Mouse (Mus musculus) liver, adult 10 weeks (tissue): ENCODE results near the gene Vmn1r180. TPM values are rescaled to one million over a fixed set of nuclear protein-coding genes. Genes with fewer than 3 reads are reported as not detected.

Experiments used
- polyA plus RNA-seq: library from polyadenylated mRNA; stranded (reverse); fragments of 350-450 nt; fragmentation: Illumina TruSeq; extraction: RNeasy Lipid Tissue Mini Kit (QIAGEN cat#74804); gene quantifications from one replicate; pipeline ENCODE4 v1.2.3, GENCODE M21; 2014; ENCODE audit warnings: low read depth, low replicate concordance

Vmn1r180 gene
- not detected for polyA plus RNA-seq

GRCm38 (mm10) chr7:23950332-23950731 lies at the start of gene Vmn1r180:
Vmn1r180 (plus strand) TSS chr7:23950632.

GRCm38 (mm10) chr7:23926678-23927077 lies 23.8 kb upstream of the Vmn1r180 start, which contains the start of gene Vmn1r179:
Vmn1r179 (plus strand) TSS chr7:23926978.

DNA sequence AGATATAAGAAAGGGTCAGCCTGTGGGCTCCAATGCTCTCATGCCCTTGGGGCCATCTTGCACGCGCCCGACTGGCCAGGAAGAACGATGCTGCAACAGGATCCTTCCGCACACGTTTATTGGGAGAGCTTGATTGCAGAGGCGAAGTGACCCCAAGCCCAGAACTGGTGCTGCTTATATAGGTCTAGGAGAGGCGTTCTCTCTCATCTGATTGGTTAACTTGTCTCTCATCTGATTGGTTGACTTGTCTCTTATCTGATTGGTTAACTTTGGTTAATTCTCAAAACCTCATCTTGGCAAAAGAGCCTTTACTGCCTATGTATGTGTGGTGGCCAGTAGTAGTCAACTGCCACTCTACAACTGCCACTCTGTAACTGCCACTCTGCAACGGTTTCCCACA lies 23.9 kb downstream of the Vmn1r180 start, which contains the start of gene Vmn1r181:
TSS of gene Vmn1r181 (plus strand) at position 301 of the 400 bp plus-strand sequence.

GRCm38 (mm10) chr7:24001391-24001790 lies 51.0 kb downstream of the Vmn1r180 start, which contains the start of gene V1rd19:
V1rd19 (plus strand) TSS chr7:24001691.

Other genes with a start within 250 kb of the Vmn1r180 start
- gene Vmn1r173, start 249.9 kb upstream of the Vmn1r180 start, polyA plus RNA-seq: not detected
- gene Vmn1r174, start 198.4 kb upstream of the Vmn1r180 start, polyA plus RNA-seq: not detected
- gene Vmn1r175, start 140.0 kb upstream of the Vmn1r180 start, polyA plus RNA-seq: not detected
- gene Vmn1r176, start 113.3 kb upstream of the Vmn1r180 start, polyA plus RNA-seq: not detected
- gene Vmn1r177, start 84.2 kb upstream of the Vmn1r180 start, polyA plus RNA-seq: not detected
- not detected for gene Vmn1r178, start 58.6 kb upstream of the Vmn1r180 start, polyA plus RNA-seq
- not detected for gene Vmn1r179, start 23.7 kb upstream of the Vmn1r180 start, polyA plus RNA-seq
- gene Vmn1r181, start 24.0 kb downstream of the Vmn1r180 start, polyA plus RNA-seq: not detected
- gene V1rd19, start 51.1 kb downstream of the Vmn1r180 start, polyA plus RNA-seq: not detected
- gene Vmn1r183, start 102.6 kb downstream of the Vmn1r180 start, polyA plus RNA-seq: not detected
- 5.3 TPM for gene Zfp180, start 131.3 kb downstream of the Vmn1r180 start, polyA plus RNA-seq
- 0.77 TPM for gene Zfp112, start 161.7 kb downstream of the Vmn1r180 start, polyA plus RNA-seq
- gene Zfp235, start 183.5 kb downstream of the Vmn1r180 start, polyA plus RNA-seq: 3.6 TPM
- gene Zfp114, start 224.4 kb downstream of the Vmn1r180 start, polyA plus RNA-seq: 0.11 TPM